Mouse (Mus musculus) testis, adult 2 months (tissue): ENCODE data around the gene Sphk2.

Experiments
- CTCF ChIP-seq: fragments of 200-500 bp; IDR thresholded peaks from 2 replicates; pipeline ENCODE4 v1.5.1; 2012; ENCODE audit warnings: low read depth, mild to moderate bottlenecking, inconsistent platforms, low read length, moderate library complexity; ENCODE audit not compliant: control insufficient read depth, insufficient read depth, insufficient replicate concordance
- POLR2A ChIP-seq: fragments of 200-500 bp; IDR thresholded peaks from 2 replicates; pipeline ENCODE4 v1.6.1; 2012; ENCODE audit warnings: low read depth, mild to moderate bottlenecking, inconsistent platforms, low read length, moderate library complexity; ENCODE audit not compliant: control insufficient read depth

- TF ChIP-seq CTCF (no peak), POLR2A (no peak)
Observed at GRCm38 (mm10) chr7:45689099-45689498, 28.7 kb downstream of the Sphk2 start.
